Mouse (Mus musculus) adrenal gland, adult 2 months (tissue): Measurements from ENCODE around the gene Fam243. TPM values are rescaled to one million over a fixed set of nuclear protein-coding genes. Genes with fewer than 3 reads are reported as not detected.

ENCODE experiments used
- DNase-seq: peaks from one replicate; pipeline ENCODE4 v3.0.0; 2021
- polyA plus RNA-seq: library from polyadenylated mRNA; depleted of rRNA; stranded (reverse); fragments of >200 nt; gene quantifications from 2 replicates; pipeline ENCODE4 v1.2.3, GENCODE M21; 2012
- total RNA-seq, 2 experiments: library from RNA; stranded (reverse); gene quantifications; 2 replicates each; pipeline ENCODE4 v1.2.3; 2021

Gene Fam243
- total and polyA plus RNA-seq, 3 experiments, result not detected

GRCm38 (mm10) chr16:92319353-92320109 lies 1.7 kb downstream of the Fam243 start:
- no peak for DNase-seq

- peak; percentile 56 for DNase-seq
These were observed 5.0 kb downstream of the Fam243 start for GRCm38 (mm10) chr16:92316049-92316738.

GRCm38 (mm10) chr16:92313953-92314741 lies 7.1 kb downstream of the Fam243 start:
- peak; percentile 42 for DNase-seq

GRCm38 (mm10) chr16:92309126-92309525 lies 12.1 kb downstream of the Fam243 start:
- DNase-seq, result no peak

- DNase-seq, result no peak
These were observed 13.3 kb downstream of the Fam243 start for GRCm38 (mm10) chr16:92307947-92308346.

GRCm38 (mm10) chr16:92305519-92305918 lies 15.7 kb downstream of the Fam243 start:
- DNase-seq, result no peak

- DNase-seq, result no peak
These were observed 18.7 kb downstream of the Fam243 start for GRCm38 (mm10) chr16:92302506-92302905.

GRCm38 (mm10) chr16:92301989-92302388 lies 19.3 kb downstream of the Fam243 start:
- DNase-seq, result peak; percentile 37

- DNase-seq, result no peak
These were observed 19.8 kb downstream of the Fam243 start for GRCm38 (mm10) chr16:92301412-92301806.

GRCm38 (mm10) chr16:92300649-92301411 lies 20.4 kb downstream of the Fam243 start, which contains the start of gene Smim11:
Gene Smim11 (plus strand): TSS chr16:92301286.
- DNase-seq, result peak; percentile 95

GRCm38 (mm10) chr16:92295328-92295727 lies 25.9 kb downstream of the Fam243 start:
- DNase-seq, result no peak

- DNase-seq, result no peak
These were observed 26.8 kb downstream of the Fam243 start for GRCm38 (mm10) chr16:92294267-92294970.

GRCm38 (mm10) chr16:92292101-92292500 lies 29.1 kb downstream of the Fam243 start, which contains the start of gene Kcne2:
Gene Kcne2 (plus strand): TSS chr16:92292389.
- DNase-seq, result no peak

GRCm38 (mm10) chr16:92290045-92290444 lies 31.2 kb downstream of the Fam243 start:
- DNase-seq, result no peak

GRCm38 (mm10) chr16:92288778-92289177 lies 32.5 kb downstream of the Fam243 start:
- peak; percentile 42 for DNase-seq

GRCm38 (mm10) chr16:92286609-92287008 lies 34.6 kb downstream of the Fam243 start:
- DNase-seq, result peak; percentile 82

- no peak for DNase-seq
These were observed 36.2 kb downstream of the Fam243 start for GRCm38 (mm10) chr16:92285068-92285467.

GRCm38 (mm10) chr16:92282671-92283070 lies 38.6 kb downstream of the Fam243 start:
- DNase-seq, result no peak

- DNase-seq, result peak; percentile 77
These were observed 45.7 kb downstream of the Fam243 start for GRCm38 (mm10) chr16:92275526-92275925.

GRCm38 (mm10) chr16:92274516-92274915 lies 46.7 kb downstream of the Fam243 start:
- DNase-seq, result no peak
